Mouse (Mus musculus): ENCODE data around the gene Cfap97. TPM values are rescaled to one million over a fixed set of nuclear protein-coding genes. Genes with fewer than 3 reads are reported as not detected.
A peak's percentile ranks its signal among the peaks of the same experiment; 100 is the strongest.
"Not testable (repeated sequence)": the region's sequence is repeated elsewhere in the genome, so short reads cannot be mapped to it uniquely, and the experiment has no call there.

Cfap97 gene
- total RNA-seq (2017), result 22.3 and 25.0 TPM in 2 replicates

GRCm38 (mm10) chr8:46151202-46152062 lies at the start of gene Cfap97:
Gene Cfap97 (plus strand): TSS chr8:46151771.
- peak; percentile 18; the same call in 1 of the 2 replicates for ATAC-seq (ENCODE audit: extremely low read depth, insufficient number of reproducible peaks, low FRiP score, poor library complexity, severe bottlenecking)

GRCm38 (mm10) chr8:46103434-46103833 lies 48.1 kb upstream of the Cfap97 start:
- no peak for ATAC-seq (ENCODE audit: extremely low read depth, insufficient number of reproducible peaks, low FRiP score, poor library complexity, severe bottlenecking)

- ATAC-seq (ENCODE audit: extremely low read depth, insufficient number of reproducible peaks, low FRiP score, poor library complexity, severe bottlenecking), result no peak
Observed at GRCm38 (mm10) chr8:46107690-46108089, 43.9 kb upstream of the Cfap97 start.

- ATAC-seq (ENCODE audit: extremely low read depth, insufficient number of reproducible peaks, low FRiP score, poor library complexity, severe bottlenecking), result not testable (repeated sequence)
Observed at GRCm38 (mm10) chr8:46113421-46114170, 38.0 kb upstream of the Cfap97 start.

GRCm38 (mm10) chr8:46117172-46117571 lies 34.4 kb upstream of the Cfap97 start:
- no peak for ATAC-seq (ENCODE audit: extremely low read depth, insufficient number of reproducible peaks, low FRiP score, poor library complexity, severe bottlenecking)

GRCm38 (mm10) chr8:46119176-46119575 lies 32.4 kb upstream of the Cfap97 start:
- no peak for ATAC-seq (ENCODE audit: extremely low read depth, insufficient number of reproducible peaks, low FRiP score, poor library complexity, severe bottlenecking)

GRCm38 (mm10) chr8:46122498-46122897 lies 29.1 kb upstream of the Cfap97 start:
- no peak for ATAC-seq (ENCODE audit: extremely low read depth, insufficient number of reproducible peaks, low FRiP score, poor library complexity, severe bottlenecking)

- ATAC-seq (ENCODE audit: extremely low read depth, insufficient number of reproducible peaks, low FRiP score, poor library complexity, severe bottlenecking), result no peak
Observed at GRCm38 (mm10) chr8:46130426-46130825, 21.1 kb upstream of the Cfap97 start.

GRCm38 (mm10) chr8:46135546-46135945 lies 16.0 kb upstream of the Cfap97 start:
- ATAC-seq (ENCODE audit: extremely low read depth, insufficient number of reproducible peaks, low FRiP score, poor library complexity, severe bottlenecking), result not testable (repeated sequence)

- no peak for ATAC-seq (ENCODE audit: extremely low read depth, insufficient number of reproducible peaks, low FRiP score, poor library complexity, severe bottlenecking)
Observed at GRCm38 (mm10) chr8:46137336-46137735, 14.2 kb upstream of the Cfap97 start.

- no peak for ATAC-seq (ENCODE audit: extremely low read depth, insufficient number of reproducible peaks, low FRiP score, poor library complexity, severe bottlenecking)
Observed at GRCm38 (mm10) chr8:46137843-46138596, 13.6 kb upstream of the Cfap97 start.

GRCm38 (mm10) chr8:46140376-46141120 lies 11.0 kb upstream of the Cfap97 start:
- no peak for ATAC-seq (ENCODE audit: extremely low read depth, insufficient number of reproducible peaks, low FRiP score, poor library complexity, severe bottlenecking)

GRCm38 (mm10) chr8:46141688-46142087 lies 9.9 kb upstream of the Cfap97 start:
- no peak for ATAC-seq (ENCODE audit: extremely low read depth, insufficient number of reproducible peaks, low FRiP score, poor library complexity, severe bottlenecking)

- no peak for ATAC-seq (ENCODE audit: extremely low read depth, insufficient number of reproducible peaks, low FRiP score, poor library complexity, severe bottlenecking)
Observed at GRCm38 (mm10) chr8:46142498-46143081, 9.0 kb upstream of the Cfap97 start.

- no peak for ATAC-seq (ENCODE audit: extremely low read depth, insufficient number of reproducible peaks, low FRiP score, poor library complexity, severe bottlenecking)
Observed at GRCm38 (mm10) chr8:46143470-46143869, 8.1 kb upstream of the Cfap97 start.

- no peak for ATAC-seq (ENCODE audit: extremely low read depth, insufficient number of reproducible peaks, low FRiP score, poor library complexity, severe bottlenecking)
Observed at GRCm38 (mm10) chr8:46143924-46144323, 7.6 kb upstream of the Cfap97 start.

GRCm38 (mm10) chr8:46146173-46146572 lies 5.4 kb upstream of the Cfap97 start:
- ATAC-seq (ENCODE audit: extremely low read depth, insufficient number of reproducible peaks, low FRiP score, poor library complexity, severe bottlenecking), result no peak

- ATAC-seq (ENCODE audit: extremely low read depth, insufficient number of reproducible peaks, low FRiP score, poor library complexity, severe bottlenecking), result no peak
Observed at GRCm38 (mm10) chr8:46149306-46149705, 2.3 kb upstream of the Cfap97 start.

Measured in neutrophil, adult 5-6 weeks (primary cell).